Mouse (Mus musculus): Measurements from ENCODE around the gene Rapgef2.

Rapgef2 gene

DNA sequence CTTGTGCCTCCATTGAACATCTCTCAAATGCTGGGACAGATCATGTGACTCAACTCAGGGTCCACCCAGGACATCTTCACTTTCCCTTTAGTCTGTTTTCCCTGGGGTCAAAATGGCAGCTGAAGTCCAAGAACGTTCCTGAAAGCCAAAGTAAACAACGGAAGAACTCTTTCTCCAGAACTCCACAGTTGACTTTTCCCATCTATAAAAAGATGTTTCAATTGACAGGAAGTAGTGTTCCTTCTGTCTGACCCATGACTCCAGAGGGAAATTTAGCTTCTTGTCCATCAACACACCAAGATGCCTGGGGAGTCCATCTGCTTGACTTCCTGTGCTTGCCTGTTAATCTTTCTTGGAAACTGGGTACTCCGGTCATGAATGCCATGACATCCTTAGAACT is 260.3 kb downstream of the Rapgef2 start:
- no peak for DNase-seq (ENCODE audit: low spot score)

GRCm38 (mm10) chr3:79023735-79024328 is 262.5 kb downstream of the Rapgef2 start:
- peak; percentile 28 for DNase-seq (ENCODE audit: low spot score)

DNA sequence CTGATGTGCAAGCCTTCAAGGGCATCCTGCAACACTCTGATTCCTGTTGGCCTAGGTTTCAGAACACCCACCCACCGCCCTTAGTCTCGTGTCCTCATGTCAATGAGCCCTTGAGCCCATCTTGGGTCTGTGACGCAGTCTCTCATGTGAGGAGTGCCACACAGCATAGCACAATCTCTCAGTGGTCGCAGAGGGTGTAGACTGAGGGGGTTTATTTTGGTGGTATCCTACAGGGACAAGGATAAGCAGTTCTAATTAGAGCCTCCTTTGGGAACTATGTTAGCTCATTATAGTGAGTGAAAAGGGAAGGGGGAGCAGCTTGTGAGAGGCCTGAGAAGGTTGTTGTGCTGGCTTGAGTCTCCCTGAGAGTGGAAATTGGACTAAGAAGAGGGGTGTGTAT is 263.6 kb downstream of the Rapgef2 start:
- DNase-seq (ENCODE audit: low spot score) = no peak

- DNase-seq (ENCODE audit: low spot score) = no peak
These were observed 268.9 kb downstream of the Rapgef2 start for GRCm38 (mm10) chr3:79017440-79017839.

GRCm38 (mm10) chr3:79016830-79017229 is 269.5 kb downstream of the Rapgef2 start:
- DNase-seq (ENCODE audit: low spot score) = no peak

GRCm38 (mm10) chr3:79015621-79016474 is 270.5 kb downstream of the Rapgef2 start:
- DNase-seq (ENCODE audit: low spot score) = peak; percentile 58
